Mouse (Mus musculus): ENCODE measurements around the gene Slco2a1.

DNA sequence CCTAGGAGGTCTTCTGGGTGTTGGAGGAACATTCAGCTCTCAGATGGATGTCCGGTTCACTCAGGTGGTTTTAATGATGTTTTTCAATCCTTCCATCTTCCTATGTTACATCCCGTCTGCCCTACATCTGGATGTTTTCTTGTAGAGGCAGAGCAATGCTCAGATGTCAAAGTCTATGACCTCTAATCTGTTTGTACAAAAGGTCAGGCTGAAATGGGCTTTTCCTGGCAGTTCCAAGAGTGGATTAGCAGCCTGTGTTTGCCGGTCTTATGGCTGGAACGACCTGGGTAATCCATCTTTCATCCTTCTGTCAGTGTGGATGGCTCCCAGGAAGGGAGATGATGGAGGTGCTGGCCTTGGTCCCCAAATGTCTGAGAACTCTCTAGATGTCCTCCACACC is 2.6 kb upstream of the Slco2a1 start:
- no peak for TF ChIP-seq CTCF (IDR thresholded peaks at IDR 0.05; ENCODE audit: low read depth, low read length)
- no peak for TF ChIP-seq POLR2A (IDR thresholded peaks at IDR 0.05; ENCODE audit: borderline replicate concordance, low read depth, low read length)
